Mouse (Mus musculus): ENCODE results near the gene Shc4. TPM values are rescaled to one million over a fixed set of nuclear protein-coding genes. Genes with fewer than 3 reads are reported as not detected.

Gene Shc4
- polyA plus RNA-seq (2017; shearing (Covaris generic)): under 1 TPM; 0.17 to 0.50 TPM

- no peak for ATAC-seq
These were observed at the start of gene Shc4 for GRCm38 (mm10) chr2:125724086-125724430. Gene Shc4, minus strand, starts transcription at chr2:125724148.

GRCm38 (mm10) chr2:125765029-125765428, 41.1 kb upstream of the Shc4 start:
- no peak for ATAC-seq

- no peak for ATAC-seq
These were observed 40.6 kb upstream of the Shc4 start for GRCm38 (mm10) chr2:125764531-125764930.

GRCm38 (mm10) chr2:125749330-125749729, 25.4 kb upstream of the Shc4 start:
- ATAC-seq: no peak

- no peak for ATAC-seq
These were observed 15.4 kb upstream of the Shc4 start for GRCm38 (mm10) chr2:125739338-125739737.

- no peak for ATAC-seq
These were observed 14.8 kb upstream of the Shc4 start for GRCm38 (mm10) chr2:125738718-125739117.

GRCm38 (mm10) chr2:125736025-125736343, 12.0 kb upstream of the Shc4 start:
- no peak for ATAC-seq

GRCm38 (mm10) chr2:125735333-125736024, 11.5 kb upstream of the Shc4 start:
- ATAC-seq: peak; percentile 59

GRCm38 (mm10) chr2:125734741-125735140, 10.8 kb upstream of the Shc4 start:
- ATAC-seq: no peak

GRCm38 (mm10) chr2:125731763-125732560, 8.0 kb upstream of the Shc4 start:
- peak; percentile 66 for ATAC-seq

GRCm38 (mm10) chr2:125724546-125725114, 682 bp upstream of the Shc4 start:
- peak; percentile 78 for ATAC-seq

- peak; percentile 24 for ATAC-seq
These were observed 401 bp downstream of the Shc4 start for GRCm38 (mm10) chr2:125723408-125724085.

GRCm38 (mm10) chr2:125723086-125723407, 901 bp downstream of the Shc4 start:
- no peak for ATAC-seq

GRCm38 (mm10) chr2:125716599-125716998, 7.3 kb downstream of the Shc4 start:
- ATAC-seq: no peak

- no peak for ATAC-seq
These were observed 17.4 kb downstream of the Shc4 start for GRCm38 (mm10) chr2:125706510-125706921.

- no peak for ATAC-seq
These were observed 18.9 kb downstream of the Shc4 start for GRCm38 (mm10) chr2:125704907-125705631.

- ATAC-seq: no peak
These were observed 21.1 kb downstream of the Shc4 start for GRCm38 (mm10) chr2:125702851-125703250.

- no peak for ATAC-seq
These were observed 22.3 kb downstream of the Shc4 start for GRCm38 (mm10) chr2:125701606-125702005.

- no peak for ATAC-seq
These were observed 27.7 kb downstream of the Shc4 start for GRCm38 (mm10) chr2:125696219-125696618.

- ATAC-seq: no peak
These were observed 29.1 kb downstream of the Shc4 start for GRCm38 (mm10) chr2:125694798-125695197.

- ATAC-seq: no peak
These were observed 31.9 kb downstream of the Shc4 start for GRCm38 (mm10) chr2:125692010-125692409.

GRCm38 (mm10) chr2:125685441-125686150, 38.4 kb downstream of the Shc4 start:
- ATAC-seq: no peak

Data from activated CD4-positive, CD25-positive, alpha-beta regulatory T cell, adult 4 months (primary cell).